Mouse (Mus musculus): ENCODE results near the gene Ptrhd1. TPM values are rescaled to one million over a fixed set of nuclear protein-coding genes. Genes with fewer than 3 reads are reported as not detected.

The Ptrhd1 gene
- 1 to 10 TPM; 4.9 to 5.3 TPM for total RNA-seq (2021)
- long read RNA-seq, experiment 1, transcript Ptrhd1-201 (2 exons, 3,840 nt): major isoform, 31 of 34 reads
- long read RNA-seq, experiment 1, partial matches to known transcripts: 0 of 34 reads
- long read RNA-seq, experiment 1, other reads (novel, unspliced or antisense): 3 of 34 reads
- long read RNA-seq, experiment 2, transcript Ptrhd1-201 (2 exons, 3,840 nt): major isoform, 25 of 29 reads
- long read RNA-seq, experiment 2, partial matches to known transcripts: 2 of 29 reads
- long read RNA-seq, experiment 2, other reads (novel, unspliced or antisense): 2 of 29 reads

DNA sequence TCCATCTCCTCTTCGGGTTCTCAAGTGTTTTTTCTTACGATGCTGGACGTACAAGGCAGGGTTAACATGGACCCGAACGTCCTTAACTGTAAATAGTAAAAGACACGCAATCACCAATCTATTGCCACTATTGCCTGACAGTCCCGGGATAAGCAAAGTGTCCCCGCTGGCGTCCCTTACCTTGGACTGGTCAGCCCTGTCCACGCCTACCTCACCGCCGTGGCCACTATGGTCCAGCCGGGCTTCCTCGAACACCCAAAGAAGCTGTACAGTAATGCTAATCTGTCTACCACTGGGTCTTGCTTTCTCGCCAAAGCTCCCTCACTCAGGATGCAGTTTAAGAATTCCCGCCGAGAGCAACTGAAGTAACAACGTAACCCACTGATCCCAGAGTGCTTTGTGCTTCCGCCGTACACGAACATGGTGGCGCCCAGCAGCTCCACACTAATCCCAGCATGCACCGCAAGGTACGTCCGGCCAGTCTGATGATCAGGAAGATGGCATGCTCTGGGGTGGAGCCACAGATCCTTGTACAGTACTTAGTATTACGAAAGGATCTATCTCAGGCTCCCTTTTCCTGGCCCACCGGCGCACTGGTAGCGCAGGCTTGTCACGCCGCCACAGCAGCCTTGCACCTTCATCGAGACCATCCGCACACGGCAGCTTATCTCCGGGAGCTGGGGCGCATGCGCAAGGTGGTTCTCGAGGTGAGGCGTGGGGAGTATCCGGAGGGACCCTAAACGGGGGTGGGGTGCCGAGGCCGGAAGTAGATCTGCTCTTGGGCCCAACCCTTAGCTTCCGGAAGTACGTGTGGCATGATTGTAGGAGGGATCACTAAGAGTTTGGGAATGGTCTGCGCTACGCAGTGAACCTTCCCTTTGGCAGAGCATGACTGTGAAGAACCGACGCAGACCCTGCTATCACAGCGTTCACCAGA, at the start of gene Ptrhd1, which contains the start of gene Cenpo:
Ptrhd1 (plus strand) TSS at position 456 of the 937 bp plus-strand sequence.
Cenpo (minus strand) TSS at position 723 of the 937 bp plus-strand sequence.
- DNase-seq: peak; percentile 89 to 98
- intact Hi-C loops (cut with DNase I): no loop called here

DNA sequence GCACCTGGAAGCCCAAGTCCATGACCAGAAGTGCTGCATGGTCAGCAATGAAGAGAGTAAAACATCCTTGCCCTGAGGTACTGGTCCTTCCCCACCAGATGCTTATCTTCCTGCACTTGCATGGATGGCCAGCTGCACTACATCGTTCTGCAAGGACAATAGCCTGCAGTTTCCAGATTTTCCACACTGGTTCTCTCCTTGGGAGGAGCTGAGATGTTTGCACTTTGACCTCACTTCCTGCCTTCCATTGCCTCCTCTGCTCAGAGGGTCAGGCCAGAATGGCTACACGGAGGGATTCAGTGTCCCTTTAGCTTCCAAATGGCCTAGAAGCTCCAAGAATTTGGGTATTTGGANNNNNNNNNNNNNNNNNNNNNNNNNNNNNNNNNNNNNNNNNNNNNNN, 49.2 kb upstream of the Ptrhd1 start:
- DNase-seq: no peak
- intact Hi-C loops (cut with DNase I): no loop called here

DNA sequence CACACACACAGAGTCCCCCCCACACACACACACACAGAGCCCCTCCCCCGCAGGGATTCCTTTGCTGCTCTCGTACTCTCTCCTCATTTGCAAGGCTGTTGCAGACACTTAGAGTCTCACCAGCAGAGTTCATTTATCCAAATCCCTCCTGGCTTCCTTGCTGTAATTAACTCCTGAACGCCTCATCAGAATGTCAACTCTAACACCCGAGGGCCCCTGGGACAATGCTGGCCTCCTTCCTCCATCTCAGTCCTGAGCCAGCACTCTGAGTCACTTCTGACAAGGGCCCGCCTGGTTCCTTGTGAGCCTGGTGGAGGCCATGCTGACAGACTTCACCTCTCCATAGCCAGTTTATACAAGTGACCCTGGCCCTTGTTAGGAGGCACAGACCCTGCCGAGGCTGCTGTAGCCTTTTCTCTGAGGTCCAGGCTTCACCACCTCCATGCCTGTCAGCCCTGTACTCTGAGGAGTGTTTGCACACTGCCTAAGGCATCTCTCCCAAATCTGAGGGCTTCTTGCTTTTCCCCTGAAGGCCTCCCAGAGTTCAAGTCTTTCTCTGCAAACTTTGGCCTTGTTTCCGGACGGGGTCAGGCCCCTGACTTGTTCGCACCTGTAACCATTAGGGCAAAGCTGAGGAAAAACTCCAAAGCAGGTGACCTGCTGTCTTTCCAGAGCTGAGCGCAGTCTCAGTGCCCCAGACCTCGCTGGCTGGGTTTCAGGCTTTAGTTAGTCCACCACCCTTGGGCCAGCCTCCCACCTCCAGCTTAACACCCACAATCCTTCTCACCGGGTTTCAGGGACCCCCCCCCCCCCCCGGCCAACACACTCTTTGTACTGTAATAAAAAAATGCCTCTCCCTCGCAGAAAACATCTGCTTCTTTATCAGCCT, 45.4 kb upstream of the Ptrhd1 start:
- intact Hi-C loops (cut with DNase I): no loop called here
- peak; percentile 64 to 70 for DNase-seq

DNA sequence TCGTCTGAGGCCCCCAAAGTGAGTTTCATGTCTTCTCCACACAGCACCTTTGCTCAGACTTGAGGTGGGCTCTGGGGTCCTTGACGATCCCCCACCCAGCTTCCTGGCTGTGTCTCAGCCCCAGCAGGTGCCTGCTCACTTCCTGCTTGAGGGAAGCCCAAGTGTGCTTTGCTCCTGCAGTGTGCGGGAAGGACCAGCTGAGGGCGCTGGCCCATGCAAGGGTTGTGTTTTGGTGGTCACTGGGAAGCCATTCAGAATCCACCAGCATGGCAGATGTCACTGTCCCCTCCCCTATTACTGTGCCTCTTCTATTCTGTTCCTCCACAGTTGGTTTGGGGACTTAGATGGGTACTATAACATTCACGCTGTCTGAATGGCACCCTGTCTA, 44.8 kb upstream of the Ptrhd1 start:
- intact Hi-C loops (cut with DNase I): no loop called here
- no peak for DNase-seq

DNA sequence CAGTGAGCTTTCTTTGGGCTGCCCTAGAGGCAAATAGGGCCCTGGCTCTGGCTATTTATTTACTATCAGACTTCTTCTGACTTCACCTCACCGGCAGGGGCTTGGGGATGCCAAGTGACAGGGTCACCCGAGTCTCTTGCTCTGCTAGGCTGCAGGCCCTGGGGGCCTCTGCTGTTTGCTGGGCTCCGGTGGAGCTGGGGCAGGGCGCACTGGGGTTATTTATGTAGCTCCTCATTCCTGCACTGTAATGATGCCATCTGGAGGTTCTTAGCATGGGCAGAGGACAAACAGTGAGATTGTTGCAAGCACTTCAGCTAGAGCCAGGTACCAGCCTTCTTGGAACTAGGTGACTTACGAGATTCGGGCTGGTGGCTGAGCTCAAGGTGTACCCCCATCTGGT, 41.3 kb upstream of the Ptrhd1 start:
- intact Hi-C loops (cut with DNase I): no loop called here
- DNase-seq: no peak

DNA sequence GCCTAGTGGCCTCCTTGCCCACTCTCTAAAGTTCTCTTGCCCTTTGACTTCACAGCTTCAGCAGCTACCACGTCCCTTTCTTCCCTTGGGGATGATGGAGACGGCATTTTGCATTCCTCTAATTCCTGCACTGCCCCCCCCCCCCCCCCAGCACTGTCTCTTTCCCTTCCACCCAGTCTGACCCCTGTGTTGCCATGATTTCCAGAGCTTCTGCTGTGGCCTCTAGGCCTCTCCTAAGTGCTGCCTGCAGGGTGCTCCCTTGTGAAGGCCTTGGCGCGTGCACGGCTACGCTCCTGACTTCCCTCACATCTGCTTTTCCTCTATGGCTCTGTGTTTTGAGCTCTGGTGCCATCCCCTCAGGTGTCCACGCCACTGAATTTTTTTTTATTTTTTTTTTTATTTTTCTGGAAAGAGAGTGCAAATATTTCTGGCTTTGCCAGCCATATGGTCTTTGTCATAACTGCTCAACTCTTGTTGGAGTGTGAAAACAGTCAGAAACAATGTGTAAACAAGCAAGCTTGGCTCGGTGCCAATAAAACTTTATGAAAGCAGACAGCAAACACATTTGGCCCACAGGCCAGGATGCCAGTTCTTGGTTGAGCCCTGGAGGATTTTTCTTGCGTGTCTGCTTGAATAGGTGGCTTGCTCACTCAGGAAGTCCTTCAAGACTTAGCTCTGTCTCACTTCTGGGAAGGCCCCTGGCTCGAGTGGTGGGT, 40.6 kb upstream of the Ptrhd1 start:
- DNase-seq: no peak
- intact Hi-C loops (cut with DNase I): no loop called here

DNA sequence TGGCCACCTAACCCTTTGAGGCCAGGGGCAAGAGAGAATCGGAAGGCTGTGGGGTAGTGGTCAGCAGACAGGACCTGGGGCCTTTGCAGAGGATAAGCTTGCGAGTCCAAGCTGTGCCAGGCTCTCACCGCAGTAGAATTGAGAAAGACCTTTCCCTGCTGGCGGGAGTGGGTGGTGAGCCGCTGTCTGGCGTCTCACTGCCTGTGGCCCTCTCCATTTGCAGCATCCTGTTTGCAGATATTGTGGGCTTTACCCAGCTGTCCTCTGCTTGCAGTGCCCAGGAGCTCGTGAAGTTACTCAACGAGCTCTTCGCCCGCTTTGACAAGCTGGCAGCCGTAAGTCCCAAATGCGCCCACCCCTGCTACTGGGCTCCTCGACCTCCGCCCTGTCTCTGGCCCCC, 39.2 kb upstream of the Ptrhd1 start:
- no peak for DNase-seq
- intact Hi-C loops (cut with DNase I): no loop called here

DNA sequence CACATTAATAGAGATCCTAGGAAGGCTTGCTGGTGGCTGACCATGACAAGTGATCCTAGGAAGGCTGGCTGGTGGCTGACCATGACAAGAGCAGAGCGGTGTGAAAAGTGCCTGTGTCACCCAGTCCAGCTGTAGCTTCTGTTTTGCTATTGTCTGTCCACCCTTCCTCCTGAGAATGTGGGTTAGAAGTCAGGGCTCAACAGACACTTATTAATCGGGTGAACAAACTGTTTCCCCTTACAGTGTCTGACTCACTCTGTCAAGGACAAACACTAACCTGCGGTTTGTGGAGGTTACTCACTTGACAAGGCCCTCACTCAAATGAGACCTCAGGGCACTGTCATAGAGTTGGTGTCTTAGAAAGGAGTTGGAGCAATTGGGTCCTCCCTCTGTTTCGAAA, 35.1 kb upstream of the Ptrhd1 start:
- intact Hi-C loops (cut with DNase I): no loop called here
- peak in 1 of 2 experiments; percentile 5 for DNase-seq

DNA sequence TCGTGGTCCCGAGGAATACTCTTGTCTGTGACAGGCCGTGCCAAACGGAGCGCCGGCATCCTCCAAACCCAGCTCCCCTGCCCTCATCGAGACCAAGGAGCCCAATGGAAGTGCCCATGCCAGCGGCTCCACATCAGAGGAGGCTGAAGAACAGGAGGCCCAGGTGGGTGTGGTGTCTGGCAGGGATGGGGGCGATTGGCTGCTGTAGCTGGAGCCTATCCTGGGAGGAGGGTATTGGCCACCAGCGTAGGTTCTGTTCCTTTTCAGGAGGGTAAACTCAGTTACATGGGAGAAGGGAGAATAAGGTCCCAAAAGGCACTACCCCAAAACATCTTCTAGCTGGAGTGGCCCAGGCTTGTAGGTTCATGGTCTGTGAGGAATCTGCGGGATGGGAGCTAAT, 34.6 kb upstream of the Ptrhd1 start:
- intact Hi-C loops (cut with DNase I): no loop called here
- peak in 1 of 2 experiments; percentile 8 for DNase-seq

DNA sequence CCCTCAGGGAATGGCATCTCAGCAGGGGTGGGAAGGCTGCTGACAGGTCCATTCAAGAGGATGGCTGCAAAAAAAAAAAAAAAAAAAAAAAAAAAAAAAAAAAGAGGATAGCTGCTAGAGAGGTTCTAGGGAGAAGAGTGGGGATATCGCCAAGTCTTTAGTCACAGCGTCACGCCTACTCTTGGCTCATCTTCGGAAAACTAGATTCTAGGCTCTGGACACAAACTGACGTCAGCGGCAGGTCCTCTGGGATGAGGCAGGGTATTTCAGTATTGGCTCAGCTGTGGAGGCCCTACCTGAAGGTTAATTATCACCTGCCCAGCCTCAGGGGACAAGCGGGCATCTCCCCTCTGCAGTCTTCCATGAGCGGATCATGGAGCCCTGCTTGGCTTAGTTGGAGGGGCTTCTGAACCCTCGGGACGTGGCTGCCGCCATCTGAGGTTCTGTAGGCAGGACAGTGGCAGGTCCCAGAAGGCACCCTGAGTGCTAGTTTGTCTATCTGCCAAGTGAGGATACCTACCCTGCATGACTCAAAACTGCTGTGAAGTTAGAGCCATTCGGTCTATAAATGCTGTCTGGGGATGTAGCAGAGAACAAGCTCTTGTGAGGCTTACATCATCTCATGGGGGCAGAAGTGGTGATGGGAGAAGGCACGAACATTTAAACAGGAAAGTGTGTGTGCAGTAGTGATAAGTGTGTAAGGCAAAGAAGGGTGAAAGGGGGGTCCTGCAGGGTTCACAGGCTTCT, 32.2 kb upstream of the Ptrhd1 start:
- intact Hi-C loops (cut with DNase I): no loop called here
- peak; percentile 63 to 65 for DNase-seq

DNA sequence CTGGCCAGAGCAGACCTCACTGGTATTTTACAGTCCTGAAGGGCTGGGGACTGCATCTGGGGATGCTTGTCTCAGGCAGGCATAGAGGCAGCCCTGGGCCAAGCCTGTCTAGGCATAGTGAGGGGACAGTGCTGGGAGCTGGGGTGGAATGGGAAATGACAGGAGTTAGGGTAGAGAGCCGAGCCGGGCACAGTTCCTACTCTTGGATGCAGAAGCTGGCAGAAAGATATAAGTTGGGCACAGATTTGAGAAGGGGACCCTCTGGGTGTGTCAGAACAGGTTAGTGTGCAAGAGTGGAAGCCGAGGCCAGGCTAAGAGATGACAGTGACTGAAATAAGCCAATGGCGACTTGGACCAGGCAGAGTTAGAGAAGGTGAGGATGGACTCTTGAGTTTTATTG, 31.6 kb upstream of the Ptrhd1 start:
- no peak for DNase-seq
- intact Hi-C loops (cut with DNase I): no loop called here

DNA sequence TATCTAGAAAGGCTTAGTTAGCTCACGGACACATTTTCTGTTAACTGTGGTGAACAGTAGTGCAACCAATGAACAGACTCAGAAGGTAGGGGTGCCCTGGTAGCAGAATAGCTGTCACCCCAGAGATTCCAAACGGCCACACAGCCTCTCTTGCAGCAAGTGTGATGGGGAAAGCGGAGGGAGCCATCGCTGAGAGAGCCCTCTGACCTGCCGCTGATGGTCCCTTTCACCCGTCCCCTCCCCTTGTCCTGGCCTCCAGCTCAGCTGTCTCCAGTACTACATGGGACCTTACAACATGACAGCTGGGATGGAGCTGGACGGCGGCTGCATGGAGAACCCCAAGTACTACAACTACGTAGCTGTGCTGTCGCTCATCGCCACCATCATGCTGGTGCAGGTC, 27.7 kb upstream of the Ptrhd1 start:
- no peak for DNase-seq
- intact Hi-C loops (cut with DNase I): loop anchor here (5.0 kb wide), 1 partner anchor 279 kb away; no protein-coding TSS in a partner anchor

DNA sequence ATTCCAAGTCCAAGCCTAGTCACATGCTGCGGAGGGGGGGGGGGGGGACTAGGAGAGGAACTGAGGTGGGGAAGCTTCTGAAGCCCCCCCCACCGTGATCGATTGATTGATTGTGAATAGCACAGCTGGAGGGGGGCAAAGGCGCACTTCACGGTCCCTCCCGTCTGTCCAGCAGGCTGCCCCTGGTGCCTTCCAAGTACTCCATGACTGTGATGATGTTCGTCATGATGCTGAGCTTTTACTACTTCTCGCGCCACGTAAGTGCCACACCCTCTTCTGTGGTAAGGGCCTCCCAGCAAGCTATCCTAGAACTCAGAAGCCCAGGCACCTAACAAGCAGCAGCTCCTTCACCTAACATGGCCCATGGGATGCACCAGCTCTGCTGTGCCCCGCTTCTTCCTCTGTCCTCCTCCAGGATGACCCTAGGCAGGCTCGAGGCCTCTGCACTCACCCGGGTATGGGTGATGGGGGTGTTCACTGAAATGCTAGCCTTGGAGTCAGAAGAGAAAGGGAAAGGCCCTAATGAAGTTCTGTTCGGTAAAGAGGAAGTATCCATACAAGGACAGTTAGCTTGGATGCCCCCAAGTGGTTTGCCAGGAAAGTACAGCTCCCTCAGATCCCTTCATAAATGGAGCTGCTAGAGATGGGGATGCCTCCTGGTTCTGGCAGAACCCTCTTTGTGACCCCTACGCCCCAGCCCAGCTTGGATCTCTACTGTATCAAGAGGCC, 25.3 kb upstream of the Ptrhd1 start:
- intact Hi-C loops (cut with DNase I): loop anchor here (2.0 to 5.0 kb wide), 2 partner anchors 102 to 281 kb away; no protein-coding TSS in a partner anchor
- DNase-seq: peak in 1 of 2 experiments; percentile 50

DNA sequence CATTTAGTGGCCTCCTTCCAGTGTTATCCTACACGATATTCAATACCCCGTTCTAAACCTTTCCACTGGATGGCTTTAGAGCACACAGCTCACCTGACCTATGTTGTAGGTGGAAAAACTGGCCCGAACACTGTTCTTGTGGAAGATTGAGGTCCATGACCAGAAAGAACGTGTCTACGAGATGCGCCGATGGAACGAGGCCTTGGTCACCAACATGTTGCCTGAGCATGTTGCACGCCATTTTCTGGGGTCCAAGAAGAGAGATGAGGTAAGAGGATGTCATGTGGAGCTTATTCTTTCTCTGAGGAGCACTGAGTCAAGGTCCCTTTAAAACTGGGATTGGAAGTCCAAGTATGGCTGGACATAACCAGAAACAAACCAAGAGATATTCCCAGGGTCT, 24.6 kb upstream of the Ptrhd1 start:
- no peak for DNase-seq
- intact Hi-C loops (cut with DNase I): loop anchor here (2.0 to 5.0 kb wide), 2 partner anchors 102 to 282 kb away; no protein-coding TSS in a partner anchor

DNA sequence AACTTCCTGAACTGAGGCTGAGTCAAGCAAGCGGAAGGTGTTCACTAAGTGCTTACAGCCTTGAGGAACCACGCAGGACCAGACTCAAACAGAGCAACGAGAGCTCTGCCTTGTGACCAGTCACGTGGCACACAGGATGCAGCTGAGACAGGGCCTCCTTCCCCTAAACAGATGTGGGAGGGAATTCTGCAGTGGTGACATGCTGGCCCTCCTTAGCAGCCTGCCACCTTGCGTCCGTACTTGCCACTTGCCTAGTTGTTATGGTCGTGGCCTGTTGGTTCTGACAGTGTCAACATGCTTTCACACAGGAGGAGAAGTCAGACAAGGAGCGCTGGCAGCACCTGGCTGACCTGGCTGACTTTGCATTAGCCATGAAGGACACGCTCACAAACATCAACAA, 22.7 kb upstream of the Ptrhd1 start:
- intact Hi-C loops (cut with DNase I): no loop called here
- no peak for DNase-seq

DNA sequence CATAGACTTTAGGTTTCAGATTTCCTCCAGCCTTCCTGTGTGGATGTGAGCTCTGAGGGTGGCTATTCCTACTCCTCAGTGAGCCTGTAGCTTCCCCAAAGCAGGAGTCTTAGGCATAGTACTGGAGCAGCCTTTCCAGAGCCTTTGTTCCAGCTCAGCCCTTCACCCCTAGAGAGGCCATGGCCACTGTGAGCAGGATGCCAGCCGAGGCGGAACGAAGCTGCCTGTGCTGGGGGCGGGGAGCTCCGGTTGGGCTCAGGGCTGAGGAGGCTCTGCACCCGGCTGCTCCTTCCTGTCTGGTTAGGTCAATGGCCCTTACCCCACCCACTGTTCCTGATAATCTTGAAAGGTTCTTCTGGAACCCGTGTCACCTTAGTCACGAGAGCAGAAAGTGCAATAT, 20.9 kb upstream of the Ptrhd1 start:
- intact Hi-C loops (cut with DNase I): no loop called here
- no peak for DNase-seq

DNA sequence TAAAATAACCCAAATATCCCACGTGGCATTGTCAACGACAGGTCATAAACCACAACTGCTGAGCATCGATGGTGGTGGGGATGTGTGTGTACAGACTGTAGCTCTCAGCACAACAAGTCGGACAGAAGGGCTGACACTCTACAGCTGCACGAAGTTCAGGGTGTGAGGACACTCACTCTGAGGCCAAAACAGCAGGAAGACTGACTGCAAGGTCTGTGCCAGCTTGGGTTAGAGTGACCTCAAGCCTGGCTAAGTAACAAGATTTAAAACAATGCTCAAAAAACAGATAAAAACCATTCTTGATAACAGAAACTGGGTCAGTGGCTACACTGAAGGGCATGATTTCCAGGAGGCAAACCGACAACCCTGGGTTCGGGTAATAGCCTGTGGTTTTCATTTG, 3.7 kb upstream of the Ptrhd1 start:
- no peak for DNase-seq
- intact Hi-C loops (cut with DNase I): no loop called here

DNA sequence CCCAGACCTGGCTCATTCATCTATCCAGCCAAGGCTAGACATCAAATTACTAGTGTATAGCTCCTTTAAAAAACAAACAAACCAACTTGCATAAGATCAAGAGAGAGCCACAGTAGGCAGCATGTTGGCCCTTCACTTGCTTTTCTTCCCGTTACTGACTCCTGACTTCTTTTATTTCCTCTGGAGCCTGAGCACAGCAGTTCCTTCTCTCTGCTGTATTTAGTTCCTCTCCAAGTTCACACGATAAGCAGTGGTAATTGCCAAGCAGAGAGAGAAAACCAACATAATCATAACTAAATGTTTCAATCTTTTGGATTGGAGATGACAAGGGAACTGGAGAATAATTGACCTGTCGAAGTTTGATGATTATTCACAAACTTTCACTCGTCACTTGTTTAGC, 1.1 kb upstream of the Ptrhd1 start:
- intact Hi-C loops (cut with DNase I): no loop called here
- no peak for DNase-seq

All from gastrocnemius, postnatal 36 days (tissue).